Comparison of ENCODE assay signal across 9 mouse cellular contexts in the genomic region with DNA sequence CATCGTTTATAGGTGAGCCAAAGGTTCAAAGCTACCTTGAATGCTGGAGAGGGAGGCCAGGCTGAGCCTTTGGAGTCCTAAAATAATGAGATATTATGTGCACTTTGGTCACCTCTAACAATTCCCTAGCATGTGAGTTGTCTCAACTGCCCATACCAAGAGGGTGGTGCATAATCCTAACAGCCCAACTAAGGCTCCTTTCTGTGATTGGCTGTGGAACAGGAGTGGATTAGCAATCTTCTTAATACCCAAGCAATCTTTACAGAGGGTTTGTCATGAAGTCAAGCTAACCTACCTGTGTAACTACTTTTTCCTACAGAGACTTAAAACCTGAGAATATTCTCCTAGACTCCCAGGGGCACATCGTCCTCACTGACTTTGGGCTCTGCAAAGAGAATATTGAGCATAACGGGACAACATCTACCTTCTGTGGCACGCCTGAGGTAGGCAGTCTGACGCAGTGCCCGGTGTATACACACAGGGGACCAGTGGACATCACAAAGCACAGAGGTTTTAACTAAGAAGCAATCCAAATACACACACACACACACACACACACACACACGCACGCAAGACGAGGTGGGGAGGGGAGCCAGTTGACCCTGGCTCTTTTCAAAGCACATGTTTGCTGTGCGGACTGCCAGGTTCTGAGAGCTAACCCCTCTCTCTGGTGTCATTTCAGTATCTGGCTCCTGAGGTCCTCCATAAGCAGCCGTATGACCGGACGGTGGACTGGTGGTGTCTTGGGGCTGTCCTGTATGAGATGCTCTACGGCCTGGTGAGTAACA.
DNase-seq lines count a peak whose midpoint lies in the region; ATAC-seq and TF ChIP-seq lines count a peak whose summit lies in the region.
"Had no signal": no experiment of that assay in that cellular context is flagged by ENCODE, and none has a peak within 500 bp of the region (broad histone marks: within the 10 kb centered on the region; RNA-seq: fewer than 3 reads in every experiment).

No protein-coding gene starts in this region.

- intact Hi-C loops in left cerebral cortex, postnatal 25 days (cut with DNase I): no loop called here

- H3K27me3 ChIP-seq in heart, embryonic 12.5 days (replicated peaks): no peaks in the 10 kb centered on the region
- 0 out of 2 replicates have a peak, but pooled peaks cover 3% of the 10 kb centered on the region for H3K27me3 ChIP-seq in heart, embryonic 10.5 days (ENCODE audit: insufficient read depth, poor library complexity, severe bottlenecking)
- peaks cover 6% of the 10 kb centered on the region; the same call in 1 of the 2 replicates for H3K27me3 ChIP-seq in lung, embryonic 15.5 days
- H3K27me3 ChIP-seq in hindbrain, postnatal 0 days (ENCODE audit: insufficient read depth, low read length): no peaks in the 10 kb centered on the region

- H3K4me1 ChIP-seq in heart, embryonic 12.5 days (replicated peaks): peaks cover 24% of the 10 kb centered on the region
- peaks cover 19% of the 10 kb centered on the region for H3K4me1 ChIP-seq in heart, embryonic 10.5 days
- peaks cover 14% of the 10 kb centered on the region for H3K4me1 ChIP-seq in lung, embryonic 15.5 days
- H3K4me1 ChIP-seq in hindbrain, postnatal 0 days (ENCODE audit: insufficient read depth, low read length): peaks cover 5% of the 10 kb centered on the region

- TF ChIP-seq CTCF in hindbrain, postnatal 0 days (IDR thresholded peaks at IDR 0.05; ENCODE audit: low read depth): no peak

- no peaks in the 10 kb centered on the region for H3K9me3 ChIP-seq in heart, embryonic 12.5 days (replicated peaks)
- H3K9me3 ChIP-seq in heart, embryonic 10.5 days: no peaks in the 10 kb centered on the region
- no peaks in the 10 kb centered on the region for H3K9me3 ChIP-seq in lung, embryonic 15.5 days
- H3K9me3 ChIP-seq in hindbrain, postnatal 0 days (ENCODE audit: low read length): no peaks in the 10 kb centered on the region
- H3K9me3 ChIP-seq: neural tube, embryonic 12.5 days had no signal

- peaks cover 26% of the 10 kb centered on the region for H3K36me3 ChIP-seq in heart, embryonic 12.5 days
- peaks cover 30% of the 10 kb centered on the region for H3K36me3 ChIP-seq in heart, embryonic 10.5 days
- 0 out of 2 replicates have a peak, but pooled peaks cover 7% of the 10 kb centered on the region for H3K36me3 ChIP-seq in lung, embryonic 15.5 days
- H3K36me3 ChIP-seq in hindbrain, postnatal 0 days (ENCODE audit: insufficient read depth, low read length): peaks cover 20% of the 10 kb centered on the region

- H3K27ac ChIP-seq in heart, embryonic 12.5 days (ENCODE audit: poor library complexity, severe bottlenecking): no peak overlapping the region
- H3K27ac ChIP-seq in heart, embryonic 10.5 days: no peak overlapping the region
- H3K27ac ChIP-seq in lung, embryonic 15.5 days: no peak overlapping the region
- no peak overlapping the region for H3K27ac ChIP-seq in hindbrain, postnatal 0 days
- H3K27ac ChIP-seq: neural tube, embryonic 12.5 days had no signal

- no peak for ATAC-seq in heart, embryonic 12.5 days (ENCODE audit: insufficient number of reproducible peaks, low FRiP score)
- ATAC-seq in lung, embryonic 15.5 days (ENCODE audit: borderline replicate concordance, extremely low read depth, low FRiP score, low TSS enrichment): no peak
- no peak for ATAC-seq in hindbrain, postnatal 0 days

- H3K4me2 ChIP-seq in heart, embryonic 12.5 days: peak overlapping the region; percentile 86
- H3K4me2 ChIP-seq in lung, embryonic 15.5 days: peak overlapping the region; percentile 90
- peak overlapping the region; percentile 93 for H3K4me2 ChIP-seq in hindbrain, postnatal 0 days (ENCODE audit: low read depth, low read length)

- 89% methylated on average over 14 of the region's 14 CpGs for WGBS in heart, embryonic 12.5 days
- WGBS in heart, embryonic 10.5 days: 86% methylated on average over 14 of the region's 14 CpGs
- WGBS in lung, embryonic 15.5 days: 87% methylated on average over 14 of the region's 14 CpGs
- 89% methylated on average over 14 of the region's 14 CpGs for WGBS in hindbrain, postnatal 0 days

- H3K9ac ChIP-seq in heart, embryonic 12.5 days: peak overlapping the region; percentile 26
- H3K9ac ChIP-seq in lung, embryonic 15.5 days: 0 out of 2 replicates have a peak overlapping the region, but pooled peaks have one; percentile 36
- H3K9ac ChIP-seq in hindbrain, postnatal 0 days (replicated peaks; ENCODE audit: low read length): peak overlapping the region; percentile 6; the same call in 1 of the 2 replicates
- H3K9ac ChIP-seq: neural tube, embryonic 12.5 days had no signal

- 0 out of 2 replicates have a peak overlapping the region, but pooled peaks have one; percentile 17 for H3K4me3 ChIP-seq in heart, embryonic 12.5 days
- no peak overlapping the region for H3K4me3 ChIP-seq in heart, embryonic 10.5 days
- H3K4me3 ChIP-seq in lung, embryonic 15.5 days: peak overlapping the region; percentile 59; the same call in 1 of the 2 replicates
- H3K4me3 ChIP-seq in hindbrain, postnatal 0 days (ENCODE audit: low read length): peak overlapping the region; percentile 76
- H3K4me3 ChIP-seq: neural tube, embryonic 12.5 days had no signal

- no peak for DNase-seq in heart, embryonic 10.5 days (ENCODE audit: low spot score)
- DNase-seq in lung, postnatal 14 days: no peak
- no peak for DNase-seq in hindbrain, postnatal 0 days (ENCODE audit: low spot score)
- DNase-seq in skeletal muscle tissue, adult 2 months (ENCODE audit: low read depth, low spot score): peak; percentile 52
- no peak for DNase-seq in left cerebral cortex, postnatal 25 days (ENCODE audit: low spot score in 2 of 2)
- no peak for DNase-seq in urinary bladder, postnatal 4 days (ENCODE audit: low spot score in 2 of 2)
